Mouse (Mus musculus) CH12.LX (cell line): ENCODE data around the gene Vmn1r59. TPM values are rescaled to one million over a fixed set of nuclear protein-coding genes. Genes with fewer than 3 reads are reported as not detected.
"Not testable (repeated sequence)": the region's sequence is repeated elsewhere in the genome, so short reads cannot be mapped to it uniquely, and the experiment has no call there.

Experiments used
- DNase-seq: peaks from one replicate; pipeline ENCODE4 v3.0.0-alpha.2; 2013; ENCODE audit errors: extremely low read depth
- H3K27ac ChIP-seq: 2 replicates; pipeline ENCODE4 v1.5.1; 2012; ENCODE audit warnings: low read depth, mild to moderate bottlenecking, control low read depth, moderate library complexity; ENCODE audit not compliant: insufficient read depth
- H3K27me3 ChIP-seq: replicated peaks from 2 replicates; pipeline ENCODE3; 2012; ENCODE audit warnings: inconsistent platforms
- H3K36me3 ChIP-seq, 2 experiments: replicated peaks in 1 of 2; 2 replicates each; pipeline versions ENCODE3 to v1.6.1; 2012; ENCODE audit warnings: inconsistent platforms in 1 of 2, low read length in 1 of 2, mild to moderate bottlenecking in 1 of 2, mixed read lengths in 1 of 2, moderate library complexity in 1 of 2; ENCODE audit not compliant: control insufficient read depth in 1 of 2, insufficient read depth in 1 of 2
- H3K4me1 ChIP-seq, 2 experiments: 2 replicates each; pipeline ENCODE4 v1.6.1; 2012; ENCODE audit warnings: inconsistent platforms in 1 of 2, moderate library complexity in 1 of 2; ENCODE audit not compliant: insufficient read depth in 2 of 2, control insufficient read depth in 1 of 2
- H3K4me2 ChIP-seq: 2 replicates; pipeline ENCODE4 v1.6.1; 2012; ENCODE audit warnings: low read depth, mild to moderate bottlenecking, control low read depth; ENCODE audit not compliant: poor library complexity, insufficient read depth, severe bottlenecking
- H3K4me3 ChIP-seq, 3 experiments: fragments of 150-350 bp in 1 of 3; sonication (generic) in 1 of 3; replicated peaks in 1 of 3; 2 replicates each; pipeline versions ENCODE3 to v1.5.1; 2011 to 2012; ENCODE audit warnings: low read depth in 2 of 3, low read length in 2 of 3, mild to moderate bottlenecking in 2 of 3, moderate library complexity in 2 of 3, control low read depth in 1 of 3, improper control_type of control experiment in 1 of 3, inconsistent platforms in 1 of 3, mixed read lengths in 1 of 3; ENCODE audit not compliant: poor library complexity in 1 of 3
- H3K79me2 ChIP-seq: replicated peaks from 2 replicates; pipeline ENCODE4 v1.6.1; 2012; ENCODE audit warnings: mild to moderate bottlenecking, moderate library complexity; ENCODE audit not compliant: control insufficient read depth, poor library complexity, insufficient read depth, severe bottlenecking; ENCODE audit errors: extremely low read depth
- H3K9ac ChIP-seq: 2 replicates; pipeline ENCODE4 v1.6.1; 2012; ENCODE audit warnings: low read depth, mild to moderate bottlenecking, control low read depth, moderate library complexity; ENCODE audit not compliant: insufficient read depth
- H3K9me3 ChIP-seq: replicated peaks from 2 replicates; pipeline ENCODE3; 2012; ENCODE audit warnings: low read length, inconsistent platforms, mixed read lengths
- CHD1 ChIP-seq: IDR thresholded peaks from 2 replicates; pipeline ENCODE4 v1.6.1; 2012; ENCODE audit warnings: low read depth, low read length, improper control_type of control experiment, inconsistent platforms
- CHD2 ChIP-seq: IDR thresholded peaks from 2 replicates; pipeline ENCODE4 v1.6.1; 2011; ENCODE audit warnings: low read length, improper control_type of control experiment
- ELF1 ChIP-seq: IDR thresholded peaks from 2 replicates; pipeline ENCODE4 v1.6.1; 2014; ENCODE audit warnings: low read depth, mild to moderate bottlenecking, inconsistent platforms, low read length, improper control_type of control experiment
- HCFC1 ChIP-seq: IDR thresholded peaks from 2 replicates; pipeline ENCODE4 v1.6.1; 2012; ENCODE audit warnings: low read depth, mild to moderate bottlenecking, inconsistent platforms, low read length, improper control_type of control experiment
- MAFK ChIP-seq: IDR thresholded peaks from 2 replicates; pipeline ENCODE4 v1.6.1; 2011; ENCODE audit warnings: low read length, improper control_type of control experiment; ENCODE audit not compliant: insufficient replicate concordance
- POLR2A ChIP-seq: IDR thresholded peaks from 2 replicates; pipeline ENCODE4 v1.6.1; 2011; ENCODE audit warnings: low read depth, mild to moderate bottlenecking, improper control_type of control experiment, low read length
- RCOR1 ChIP-seq: conservative IDR thresholded peaks from 2 replicates; pipeline ENCODE4 v1.6.1; 2012; ENCODE audit warnings: low read depth, mild to moderate bottlenecking, inconsistent platforms, low read length, improper control_type of control experiment
- SIN3A ChIP-seq: IDR thresholded peaks from 2 replicates; pipeline ENCODE4 v1.6.1; 2012; ENCODE audit warnings: low read length, improper control_type of control experiment, inconsistent platforms
- UBTF ChIP-seq: IDR thresholded peaks from 2 replicates; pipeline ENCODE4 v1.6.1; 2012; ENCODE audit warnings: low read depth, mild to moderate bottlenecking, inconsistent platforms, low read length, improper control_type of control experiment, moderate library complexity
- USF1 ChIP-seq: IDR thresholded peaks from 2 replicates; pipeline ENCODE4 v1.6.1; 2014; ENCODE audit warnings: low read depth, mild to moderate bottlenecking, inconsistent platforms, low read length, improper control_type of control experiment
- ZC3H11A ChIP-seq: IDR thresholded peaks from 2 replicates; pipeline ENCODE4 v1.6.1; 2012; ENCODE audit warnings: low read depth, mild to moderate bottlenecking, inconsistent platforms, low read length, improper control_type of control experiment
- ZKSCAN1 ChIP-seq: IDR thresholded peaks from 2 replicates; pipeline ENCODE4 v1.6.1; 2012; ENCODE audit warnings: low read depth, inconsistent platforms, low read length, improper control_type of control experiment, borderline replicate concordance
- ZMIZ1 ChIP-seq: IDR thresholded peaks from 2 replicates; pipeline ENCODE4 v1.6.1; 2012; ENCODE audit warnings: low read depth, mild to moderate bottlenecking, inconsistent platforms, low read length, improper control_type of control experiment
- dilution Hi-C: fragments of 300-500 bp; cut with MboI; formaldehyde crosslinking; loops from 2 replicates; pipeline ENCODE4 v1.14.3; 2020; ENCODE audit warnings: low sequenced_read_pairs; ENCODE audit not compliant: extremely low pct_unique_long_range_greater_than_20kb, extremely low pct_ligation_motif_present
- in situ Hi-C: fragments of 300-500 bp; cut with MboI; formaldehyde crosslinking; loops from 3 replicates; pipeline ENCODE4 v1.14.3; 2019; ENCODE audit warnings: low sequenced_read_pairs, low pct_ligation_motif_present, low pct_unique_long_range_greater_than_20kb, mixed read lengths
- polyA plus RNA-seq: library from polyadenylated mRNA; unstranded; fragments of >175 nt; gene quantifications from 2 replicates; pipeline ENCODE4 v1.2.1, GENCODE M21; 2012; ENCODE audit warnings: low read depth; ENCODE audit not compliant: insufficient read length
- total RNA-seq, 2 experiments: library from RNA; depleted of rRNA; stranded (reverse); fragments of 300-350 nt in 1 of 2; fragments of >200 nt in 1 of 2; gene quantifications; 2 replicates each; pipeline ENCODE4 v1.2.3; 2012 to 2014

The Vmn1r59 gene
- total and polyA plus RNA-seq, 3 experiments = not detected

GRCm38 (mm10) chr7:5448627-5449026 is 7.9 kb downstream of the Vmn1r59 start:
- Histone ChIP-seq H3K79me2 (no peaks in the 10 kb centered on the region), H3K4me3 (no peak overlapping the region), H3K9me3 (no peaks in the 10 kb centered on the region), H3K4me1 (no peaks in the 10 kb centered on the region), H3K9ac (no peak overlapping the region), H3K36me3 (no peaks in the 10 kb centered on the region), H3K4me2 (no peak overlapping the region), H3K27me3 (no peaks in the 10 kb centered on the region), H3K27ac (no peak overlapping the region)
- no peak for TF ChIP-seq USF1
- no peak for TF ChIP-seq MAFK
- dilution Hi-C loops = no loop called here
- in situ Hi-C loops = no loop called here
- no peak for DNase-seq

DNA sequence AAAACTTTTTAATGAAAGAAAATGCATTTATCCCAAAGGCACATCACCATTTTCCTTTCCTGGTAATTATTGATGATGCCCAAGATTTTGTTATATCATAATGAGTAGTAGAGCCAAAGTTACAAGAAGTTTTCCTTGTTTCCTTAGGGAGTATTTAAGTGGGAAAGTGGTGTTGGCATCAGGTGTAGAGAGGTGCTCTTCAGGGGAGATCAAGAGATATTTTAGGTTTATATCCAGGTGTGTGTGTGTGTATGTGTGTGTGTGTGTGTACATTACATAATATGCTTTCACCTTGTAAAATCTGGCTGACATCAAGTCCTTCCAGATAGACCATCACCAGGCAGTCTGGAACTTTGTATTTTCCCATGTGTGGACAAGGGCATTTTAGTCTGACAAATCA is 43.3 kb downstream of the Vmn1r59 start, which contains the start of gene Vmn1r58:
TSS of gene Vmn1r58 (minus strand) at position 101 of the 400 bp plus-strand sequence.
- H3K27ac ChIP-seq, DNase-seq, in situ Hi-C loops, H3K79me2 ChIP-seq, H3K9ac ChIP-seq, H3K4me2 ChIP-seq, H3K9me3 ChIP-seq, H3K4me3 ChIP-seq, H3K4me1 ChIP-seq, H3K36me3 ChIP-seq, H3K27me3 ChIP-seq, dilution Hi-C loops: not testable (repeated sequence)

DNA sequence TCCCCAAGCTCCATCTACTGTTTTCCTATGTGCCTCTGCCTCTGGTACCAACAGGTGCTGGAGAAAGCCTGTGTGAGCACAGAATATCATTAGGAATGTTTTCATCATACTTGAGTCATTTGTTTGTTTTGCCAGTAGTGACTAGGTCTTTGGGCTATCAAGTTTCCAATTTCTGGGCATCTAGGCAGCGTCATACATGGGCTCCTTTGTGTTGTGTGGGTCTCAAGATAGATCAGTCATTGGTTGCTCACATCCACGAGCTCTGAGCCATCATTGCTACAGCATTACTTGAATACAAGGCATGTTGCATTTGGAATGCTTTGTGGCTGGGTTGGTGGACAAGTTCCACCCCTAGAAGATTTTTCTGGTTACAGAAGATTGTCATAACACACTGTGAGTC is 50.4 kb downstream of the Vmn1r59 start:
- H3K4me2 ChIP-seq = no peak overlapping the region
- dilution Hi-C loops = no loop called here
- TF ChIP-seq ZKSCAN1 (no peak), HCFC1 (no peak), RCOR1 (no peak), POLR2A (no peak), CHD1 (no peak), ZMIZ1 (no peak), UBTF (no peak), CHD2 (no peak), ELF1 (no peak), ZC3H11A (no peak), SIN3A (no peak)
- TF ChIP-seq, all 38 proteins: peak for 0
- H3K79me2 ChIP-seq = no peaks in the 10 kb centered on the region
- H3K9ac ChIP-seq = no peak overlapping the region
- no peak overlapping the region for H3K27ac ChIP-seq
- no peak for DNase-seq
- no peaks in the 10 kb centered on the region for H3K36me3 ChIP-seq
- no peaks in the 10 kb centered on the region for H3K9me3 ChIP-seq
- H3K4me1 ChIP-seq = no peaks in the 10 kb centered on the region
- no peak overlapping the region for H3K4me3 ChIP-seq
- in situ Hi-C loops = no loop called here
- H3K27me3 ChIP-seq = no peaks in the 10 kb centered on the region

Other genes with a start within 250 kb of the Vmn1r59 start
- not detected in 2 replicates for gene Vmn1r57, start 238.3 kb downstream of the Vmn1r59 start, total RNA-seq (2012; rRNA removed)
- not detected in 2 replicates for gene Vmn1r57, start 238.3 kb downstream of the Vmn1r59 start, total RNA-seq (2014; rRNA removed)
- not detected in 2 replicates for gene Vmn1r57, start 238.3 kb downstream of the Vmn1r59 start, polyA plus RNA-seq
- not detected in 2 replicates for gene Gm5065, start 106.2 kb downstream of the Vmn1r59 start, total RNA-seq (2012; rRNA removed)
- gene Gm5065, start 106.2 kb downstream of the Vmn1r59 start, total RNA-seq (2014; rRNA removed) = not detected in 2 replicates
- gene Gm5065, start 106.2 kb downstream of the Vmn1r59 start, polyA plus RNA-seq = not detected in 2 replicates
- gene Nlrp2, start 105.7 kb downstream of the Vmn1r59 start, total RNA-seq (2012; rRNA removed) = not detected in 2 replicates
- gene Nlrp2, start 105.7 kb downstream of the Vmn1r59 start, total RNA-seq (2014; rRNA removed) = not detected in 2 replicates
- gene Nlrp2, start 105.7 kb downstream of the Vmn1r59 start, polyA plus RNA-seq = not detected in 2 replicates
- not detected in 2 replicates for gene Vmn1r58, start 43.4 kb downstream of the Vmn1r59 start, total RNA-seq (2012; rRNA removed)
- not detected in 2 replicates for gene Vmn1r58, start 43.4 kb downstream of the Vmn1r59 start, total RNA-seq (2014; rRNA removed)
- gene Vmn1r58, start 43.4 kb downstream of the Vmn1r59 start, polyA plus RNA-seq = not detected in 2 replicates
- not detected in 2 replicates for gene Vmn2r28, start 37.2 kb upstream of the Vmn1r59 start, total RNA-seq (2012; rRNA removed)
- gene Vmn2r28, start 37.2 kb upstream of the Vmn1r59 start, total RNA-seq (2014; rRNA removed) = not detected in 2 replicates
- gene Vmn2r28, start 37.2 kb upstream of the Vmn1r59 start, polyA plus RNA-seq = not detected in 2 replicates
- not detected in 2 replicates for gene Vmn1r60, start 90.5 kb upstream of the Vmn1r59 start, total RNA-seq (2012; rRNA removed)
- gene Vmn1r60, start 90.5 kb upstream of the Vmn1r59 start, total RNA-seq (2014; rRNA removed) = not detected in 2 replicates
- not detected in 2 replicates for gene Vmn1r60, start 90.5 kb upstream of the Vmn1r59 start, polyA plus RNA-seq
- gene Vmn1r61, start 156.5 kb upstream of the Vmn1r59 start, total RNA-seq (2012; rRNA removed) = not detected in 2 replicates
- gene Vmn1r61, start 156.5 kb upstream of the Vmn1r59 start, total RNA-seq (2014; rRNA removed) = not detected in 2 replicates
- gene Vmn1r61, start 156.5 kb upstream of the Vmn1r59 start, polyA plus RNA-seq = not detected in 2 replicates
- gene Vmn1r62, start 216.9 kb upstream of the Vmn1r59 start, total RNA-seq (2012; rRNA removed) = not detected in 2 replicates
- gene Vmn1r62, start 216.9 kb upstream of the Vmn1r59 start, total RNA-seq (2014; rRNA removed) = not detected in 2 replicates
- not detected in 2 replicates for gene Vmn1r62, start 216.9 kb upstream of the Vmn1r59 start, polyA plus RNA-seq